Mouse (Mus musculus) lung, embryonic 14.5 days (tissue): Measurements from ENCODE around the gene Trnt1. TPM values are rescaled to one million over a fixed set of nuclear protein-coding genes. Genes with fewer than 3 reads are reported as not detected.

ENCODE experiments used
- ATAC-seq: fragments of 200-750 bp; cut with Nextera tagmentation; 2 replicates; pipeline ENCODE4 v1.8.0; 2017; ENCODE audit warnings: mild to moderate bottlenecking, moderate TSS enrichment, moderate library complexity; ENCODE audit not compliant: insufficient read depth
- DNase-seq: peaks from one replicate; pipeline ENCODE4 v3.0.0-alpha.2; 2015
- H3K27ac ChIP-seq: fragments of 300-500 bp; sonication (generic); 2 replicates; pipeline ENCODE4 v1.5.1; 2014; ENCODE audit warnings: low read depth, mild to moderate bottlenecking, moderate library complexity
- H3K27me3 ChIP-seq: fragments of 300-500 bp; sonication (generic); 2 replicates; pipeline ENCODE4 v1.6.1; 2014; ENCODE audit warnings: low read length, control low read depth; ENCODE audit not compliant: insufficient read depth
- H3K36me3 ChIP-seq: fragments of 300-500 bp; sonication (generic); 2 replicates; pipeline ENCODE4 v1.6.1; 2014; ENCODE audit warnings: control low read depth; ENCODE audit not compliant: insufficient read depth
- H3K4me1 ChIP-seq: fragments of 300-500 bp; sonication (generic); 2 replicates; pipeline ENCODE4 v1.6.1; 2014; ENCODE audit warnings: antibody characterized with exemption, control low read depth; ENCODE audit not compliant: insufficient read depth
- H3K4me2 ChIP-seq: fragments of 300-500 bp; sonication (generic); 2 replicates; pipeline ENCODE4 v1.6.1; 2014; ENCODE audit warnings: mild to moderate bottlenecking
- H3K4me3 ChIP-seq: fragments of 300-500 bp; sonication (generic); 2 replicates; pipeline ENCODE4 v1.5.1; 2014; ENCODE audit warnings: low read depth, low read length
- H3K9ac ChIP-seq: fragments of 300-500 bp; sonication (generic); 2 replicates; pipeline ENCODE4 v1.6.1; 2014
- H3K9me3 ChIP-seq: fragments of 300-500 bp; sonication (generic); 2 replicates; pipeline ENCODE4 v1.6.1; 2016; ENCODE audit warnings: low read depth, low read length, control low read depth
- CTCF ChIP-seq: IDR thresholded peaks from 2 replicates; pipeline ENCODE4 v1.5.1; 2016; ENCODE audit warnings: antibody characterized with exemption, low read depth
- WGBS: fragments of 180-500 bp; shearing (Covaris S2); extraction: QIAGEN DNeasy Blood & Tissue Kit; methylation state at CpG from one replicate; pipeline ENCODE4 v1.1.7; 2014; 5-methylcytosine and 5-hydroxymethylcytosine counted together
- polyA plus RNA-seq: library from polyadenylated mRNA; unstranded; fragments of >200 nt; fragmentation: Nextera tagmentation; extraction: Ambion mirVana; gene quantifications from 2 replicates; pipeline ENCODE4 v1.2.1, GENCODE M21; 2014

Trnt1 gene
- polyA plus RNA-seq = 61.1 and 62.3 TPM in 2 replicates

DNA sequence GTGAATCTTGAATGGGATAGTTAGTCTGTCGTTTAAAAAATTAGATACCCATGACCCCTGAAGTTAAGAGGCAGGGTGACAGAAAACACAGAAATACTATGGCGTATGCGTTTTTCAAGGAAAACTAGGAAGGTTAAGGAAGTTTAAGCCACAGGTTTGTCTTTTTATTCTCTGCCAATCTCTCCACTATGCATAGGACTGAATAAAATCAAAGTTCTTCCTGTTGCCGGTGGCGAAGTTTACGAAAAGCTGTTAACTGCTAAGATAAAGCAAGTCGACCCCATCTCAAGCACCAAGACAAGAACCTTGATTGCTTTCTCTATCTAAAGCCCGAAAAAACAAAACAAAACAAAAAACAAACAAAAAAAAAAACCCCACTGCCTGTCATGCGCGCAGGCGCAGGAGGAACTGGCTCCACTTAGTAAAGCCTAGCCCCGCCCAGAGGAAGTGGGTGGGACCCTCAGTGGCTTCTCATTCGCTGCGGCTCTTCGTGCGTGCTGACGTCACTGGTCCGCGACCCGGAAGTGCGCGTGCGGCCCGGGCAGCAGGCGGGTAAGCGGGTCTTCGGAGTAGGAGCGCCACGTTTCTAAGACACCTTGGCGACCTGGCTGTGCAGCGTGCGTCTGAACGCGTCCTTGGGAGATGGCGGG is at the start of gene Trnt1:
Gene Trnt1 (plus strand): TSS at position 481 of the 650 bp plus-strand sequence.
- no peak for TF ChIP-seq CTCF
- 8% methylated on average over 35 of the region's 35 CpGs for WGBS
- Histone ChIP-seq H3K4me1 (no peaks in the 10 kb centered on the region; the same call in 1 of the 2 replicates), H3K4me3 (peak within 1 kb of the TSS; percentile 69), H3K27me3 (no peaks in the 10 kb centered on the region), H3K9ac (peak within 1 kb of the TSS; percentile 67), H3K36me3 (peaks cover 26% of the 10 kb centered on the region), H3K9me3 (no peaks in the 10 kb centered on the region), H3K4me2 (peak within 1 kb of the TSS; percentile 94), H3K27ac (no peak within 1 kb of the TSS; the same call in 1 of the 2 replicates)
- peak; percentile 99 for ATAC-seq
- DNase-seq = peak; percentile 99

DNA sequence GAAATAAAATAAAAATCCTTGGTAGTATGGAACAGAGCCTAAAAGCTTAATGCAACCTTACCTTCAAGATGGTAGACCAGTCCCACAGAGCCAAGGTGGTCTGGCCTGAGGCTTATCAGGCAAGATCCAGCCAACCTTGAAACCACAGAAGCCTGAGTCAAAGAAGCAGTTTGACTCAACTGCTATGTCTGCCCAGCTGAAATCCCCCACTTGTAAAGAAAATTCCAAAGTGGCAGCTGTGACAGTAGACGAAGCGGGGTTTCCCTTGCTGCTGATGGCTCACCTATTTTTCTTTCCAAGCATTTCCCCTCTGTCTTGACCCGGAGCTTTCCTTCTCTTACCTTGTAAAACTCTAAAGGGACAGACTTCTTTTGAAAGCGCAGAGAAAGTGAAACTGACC is 43.3 kb upstream of the Trnt1 start:
- no peaks in the 10 kb centered on the region for H3K27me3 ChIP-seq
- DNase-seq = no peak
- no peak for TF ChIP-seq CTCF
- no peak overlapping the region for H3K27ac ChIP-seq
- no peak overlapping the region for H3K9ac ChIP-seq
- no peaks in the 10 kb centered on the region for H3K9me3 ChIP-seq
- H3K4me3 ChIP-seq = no peak overlapping the region
- no peak for ATAC-seq
- no peak overlapping the region for H3K4me2 ChIP-seq
- no peaks in the 10 kb centered on the region for H3K4me1 ChIP-seq
- H3K36me3 ChIP-seq = no peaks in the 10 kb centered on the region
- 82% methylated on average over 4 of the region's 4 CpGs for WGBS

DNA sequence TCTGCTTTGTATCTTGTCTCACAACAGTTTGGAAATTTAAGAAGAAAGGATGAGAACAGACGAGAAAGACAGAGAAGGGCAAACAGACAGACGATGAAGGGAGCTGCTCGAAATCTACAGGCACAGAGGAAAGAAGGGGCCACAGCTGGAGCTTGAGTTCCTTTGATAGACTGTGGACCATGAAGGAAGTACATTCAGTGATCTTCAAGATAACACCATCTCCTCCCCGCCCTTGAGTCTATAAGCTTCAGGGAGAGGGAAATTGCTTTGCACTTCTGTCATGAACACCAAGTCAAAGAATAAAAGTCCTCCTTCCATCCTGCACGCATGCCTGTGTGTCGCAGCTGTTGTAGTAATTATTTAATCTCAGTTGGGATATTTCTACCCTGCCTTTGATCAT is 42.8 kb upstream of the Trnt1 start:
- Histone ChIP-seq H3K27ac (no peak overlapping the region), H3K4me1 (no peaks in the 10 kb centered on the region), H3K9ac (no peak overlapping the region), H3K9me3 (no peaks in the 10 kb centered on the region), H3K27me3 (no peaks in the 10 kb centered on the region), H3K4me3 (no peak overlapping the region), H3K4me2 (no peak overlapping the region), H3K36me3 (no peaks in the 10 kb centered on the region)
- ATAC-seq (no peak), DNase-seq (no peak)
- WGBS = 66% methylated on average over 6 of the region's 6 CpGs
- no peak for TF ChIP-seq CTCF

DNA sequence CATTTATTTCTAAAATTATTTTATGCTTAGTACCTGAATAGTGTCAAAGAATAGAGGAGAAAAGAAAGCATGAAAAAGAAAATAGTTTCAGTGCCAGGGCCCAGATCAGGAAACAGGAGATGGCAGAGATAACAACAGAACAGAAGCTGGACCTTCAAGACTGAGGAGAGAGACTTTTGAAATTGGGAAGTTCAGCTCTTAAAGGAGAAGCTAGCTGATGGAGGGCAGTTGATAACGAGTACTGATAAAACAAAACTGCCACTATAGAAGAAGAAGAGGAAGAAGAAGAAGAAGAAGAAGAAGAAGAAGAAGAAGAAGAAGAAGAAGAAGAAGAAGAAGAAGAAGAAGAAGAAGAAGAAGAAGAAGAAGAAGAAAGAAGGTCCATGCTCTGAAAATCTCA is 41.2 kb upstream of the Trnt1 start:
- Histone ChIP-seq H3K9me3 (no peaks in the 10 kb centered on the region), H3K4me2 (no peak overlapping the region), H3K27me3 (no peaks in the 10 kb centered on the region), H3K27ac (no peak overlapping the region), H3K4me1 (no peaks in the 10 kb centered on the region), H3K9ac (no peak overlapping the region), H3K36me3 (no peaks in the 10 kb centered on the region), H3K4me3 (no peak overlapping the region)
- no peak for TF ChIP-seq CTCF
- DNase-seq = no peak
- 59% methylated on average over 1 of the region's 1 CpGs for WGBS
- ATAC-seq = no peak

DNA sequence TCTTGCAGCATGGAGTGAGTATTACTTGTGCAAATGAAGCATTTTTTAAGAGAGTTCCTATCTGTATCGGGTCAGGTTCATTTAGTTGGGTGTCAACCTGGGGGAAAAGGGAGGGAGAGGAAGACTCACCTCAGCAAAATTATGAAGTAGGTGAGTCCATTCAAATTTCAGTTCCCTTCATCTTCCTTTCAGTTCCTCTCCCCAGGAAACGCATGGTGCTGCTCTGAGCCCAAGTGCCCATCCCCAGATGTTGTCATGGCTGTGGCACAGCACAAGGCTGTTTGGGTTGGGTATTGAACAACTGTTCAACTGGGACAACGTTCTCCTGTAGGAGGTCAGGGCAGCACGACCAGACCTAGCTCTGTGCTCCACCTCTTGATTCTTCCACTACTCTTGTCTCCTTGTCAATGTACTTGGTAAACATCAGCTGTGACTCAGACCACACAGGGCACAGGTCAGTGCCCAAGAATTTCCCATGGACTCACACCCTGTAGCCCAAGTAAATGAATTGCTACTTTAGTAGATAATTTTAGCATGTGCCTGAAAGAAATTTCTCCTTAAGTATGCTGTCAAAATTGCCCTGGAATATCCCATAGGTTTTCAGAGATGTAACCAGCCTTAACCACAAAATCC is 39.1 kb upstream of the Trnt1 start:
- ATAC-seq (no peak), DNase-seq (no peak)

DNA sequence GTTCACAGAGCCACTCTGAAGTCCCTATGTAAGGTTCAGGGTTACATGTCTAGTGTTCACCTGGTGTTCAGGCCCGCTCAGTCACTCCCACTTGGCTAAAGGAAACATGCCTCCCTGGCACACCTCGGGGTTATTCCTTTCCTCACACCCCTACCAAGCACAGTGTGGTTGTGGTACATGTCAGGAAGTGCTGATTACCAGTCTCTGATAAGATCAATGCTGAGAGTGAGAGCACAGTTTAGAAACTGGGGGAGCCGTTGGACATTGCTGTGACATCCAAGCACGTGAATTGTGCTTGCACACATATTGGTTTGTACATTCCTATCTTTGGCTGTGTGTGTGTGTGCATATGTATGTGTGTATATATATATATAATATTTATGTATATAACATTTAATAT is 36.4 kb upstream of the Trnt1 start:
- H3K27ac ChIP-seq = no peak overlapping the region
- DNase-seq = no peak
- no peaks in the 10 kb centered on the region for H3K27me3 ChIP-seq
- H3K4me3 ChIP-seq = no peak overlapping the region
- H3K4me2 ChIP-seq = no peak overlapping the region
- no peak for TF ChIP-seq CTCF
- no peaks in the 10 kb centered on the region for H3K36me3 ChIP-seq
- no peaks in the 10 kb centered on the region for H3K9me3 ChIP-seq
- WGBS = 73% methylated on average over 4 of the region's 4 CpGs
- no peak overlapping the region for H3K9ac ChIP-seq
- ATAC-seq = no peak
- no peaks in the 10 kb centered on the region for H3K4me1 ChIP-seq

More for the DNA sequence above, 39.1 kb upstream of the Trnt1 start:
- H3K9me3 ChIP-seq = no peaks in the 10 kb centered on the region
- H3K27ac ChIP-seq = no peak overlapping the region
- H3K9ac ChIP-seq = no peak overlapping the region
- WGBS = 62% methylated on average over 4 of the region's 4 CpGs
- no peaks in the 10 kb centered on the region for H3K4me1 ChIP-seq
- no peak overlapping the region for H3K4me2 ChIP-seq
- H3K4me3 ChIP-seq = no peak overlapping the region
- no peaks in the 10 kb centered on the region for H3K27me3 ChIP-seq
- TF ChIP-seq CTCF = no peak
- H3K36me3 ChIP-seq = no peaks in the 10 kb centered on the region

DNA sequence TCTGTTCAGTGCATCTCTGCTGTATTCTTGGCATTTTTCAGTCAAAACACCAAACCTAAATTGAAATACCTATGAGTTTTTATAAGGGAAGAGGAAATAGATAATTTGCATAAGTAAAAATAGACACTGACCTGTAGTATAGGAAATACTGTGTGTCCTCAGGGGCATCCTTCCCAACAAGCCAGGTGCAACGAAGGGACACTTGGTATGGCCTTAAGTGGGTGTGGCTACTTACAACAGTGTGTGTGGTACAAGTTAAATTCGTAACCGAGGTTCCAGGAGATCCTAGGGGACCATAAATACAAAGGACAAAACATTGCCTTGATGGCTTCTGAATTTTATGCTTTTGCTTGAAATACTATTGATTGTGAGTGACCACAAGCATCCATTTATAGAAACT is 30.7 kb upstream of the Trnt1 start:
- Histone ChIP-seq H3K9me3 (no peaks in the 10 kb centered on the region), H3K4me3 (no peak overlapping the region), H3K4me2 (no peak overlapping the region), H3K4me1 (no peaks in the 10 kb centered on the region), H3K9ac (no peak overlapping the region), H3K27ac (no peak overlapping the region), H3K27me3 (no peaks in the 10 kb centered on the region), H3K36me3 (no peaks in the 10 kb centered on the region)
- ATAC-seq (no peak), DNase-seq (no peak)
- WGBS = 62% methylated on average over 3 of the region's 3 CpGs
- TF ChIP-seq CTCF = no peak
